Mouse (Mus musculus): ENCODE measurements around the gene H2-T22.
"Not testable (repeated sequence)": the region's sequence is repeated elsewhere in the genome, so short reads cannot be mapped to it uniquely, and the experiment has no call there.

Gene H2-T22

GRCm38 (mm10) chr17:36030046-36030702, 12.4 kb downstream of the H2-T22 start:
- not testable (repeated sequence) for DNase-seq (ENCODE audit: extremely low spot score, low read depth, low spot score)

GRCm38 (mm10) chr17:36028879-36029619, 13.5 kb downstream of the H2-T22 start:
- DNase-seq (ENCODE audit: extremely low spot score, low read depth, low spot score), result no peak

DNA sequence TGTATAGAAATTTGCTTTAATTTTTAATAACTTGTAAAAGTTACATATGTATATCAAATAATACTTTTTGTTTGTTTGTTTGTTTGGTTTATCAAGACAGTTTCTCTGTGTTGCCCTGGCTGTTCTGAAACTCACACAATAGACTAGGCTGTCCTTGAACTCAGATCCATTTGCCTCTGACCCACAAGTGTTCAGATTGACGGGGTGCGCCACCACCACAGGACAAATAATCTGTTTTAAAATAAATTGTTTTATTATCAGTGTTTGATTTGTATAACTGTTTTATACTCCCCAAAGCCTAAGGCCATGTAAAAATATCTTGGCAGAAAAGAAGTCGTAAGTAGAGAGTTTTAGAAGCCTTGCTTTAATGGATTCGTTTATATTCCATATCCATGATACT, 14.9 kb downstream of the H2-T22 start:
- DNase-seq (ENCODE audit: extremely low spot score, low read depth, low spot score), result no peak

DNA sequence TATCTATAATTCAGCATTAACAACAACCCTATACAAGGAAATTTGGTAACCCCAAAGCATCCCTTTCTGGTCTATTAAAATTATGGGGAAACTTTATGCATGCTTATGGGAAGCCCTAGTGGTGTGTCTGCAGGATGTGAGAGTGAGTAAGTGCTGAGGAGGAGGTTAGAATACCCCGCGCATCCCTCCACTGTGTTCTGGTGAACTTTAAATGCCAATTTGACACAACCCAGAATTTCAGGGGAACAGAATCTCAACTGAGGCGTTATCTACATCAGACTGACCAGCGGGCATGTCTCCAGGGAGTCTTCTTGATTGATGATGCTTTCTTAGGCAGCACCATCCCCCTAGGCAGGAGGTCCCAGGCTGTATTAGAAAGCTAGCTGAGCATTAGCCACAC, 16.6 kb downstream of the H2-T22 start:
- no peak for DNase-seq (ENCODE audit: extremely low spot score, low read depth, low spot score)

- no peak for DNase-seq (ENCODE audit: extremely low spot score, low read depth, low spot score)
These were observed 17.4 kb downstream of the H2-T22 start for GRCm38 (mm10) chr17:36025197-36025596.

DNA sequence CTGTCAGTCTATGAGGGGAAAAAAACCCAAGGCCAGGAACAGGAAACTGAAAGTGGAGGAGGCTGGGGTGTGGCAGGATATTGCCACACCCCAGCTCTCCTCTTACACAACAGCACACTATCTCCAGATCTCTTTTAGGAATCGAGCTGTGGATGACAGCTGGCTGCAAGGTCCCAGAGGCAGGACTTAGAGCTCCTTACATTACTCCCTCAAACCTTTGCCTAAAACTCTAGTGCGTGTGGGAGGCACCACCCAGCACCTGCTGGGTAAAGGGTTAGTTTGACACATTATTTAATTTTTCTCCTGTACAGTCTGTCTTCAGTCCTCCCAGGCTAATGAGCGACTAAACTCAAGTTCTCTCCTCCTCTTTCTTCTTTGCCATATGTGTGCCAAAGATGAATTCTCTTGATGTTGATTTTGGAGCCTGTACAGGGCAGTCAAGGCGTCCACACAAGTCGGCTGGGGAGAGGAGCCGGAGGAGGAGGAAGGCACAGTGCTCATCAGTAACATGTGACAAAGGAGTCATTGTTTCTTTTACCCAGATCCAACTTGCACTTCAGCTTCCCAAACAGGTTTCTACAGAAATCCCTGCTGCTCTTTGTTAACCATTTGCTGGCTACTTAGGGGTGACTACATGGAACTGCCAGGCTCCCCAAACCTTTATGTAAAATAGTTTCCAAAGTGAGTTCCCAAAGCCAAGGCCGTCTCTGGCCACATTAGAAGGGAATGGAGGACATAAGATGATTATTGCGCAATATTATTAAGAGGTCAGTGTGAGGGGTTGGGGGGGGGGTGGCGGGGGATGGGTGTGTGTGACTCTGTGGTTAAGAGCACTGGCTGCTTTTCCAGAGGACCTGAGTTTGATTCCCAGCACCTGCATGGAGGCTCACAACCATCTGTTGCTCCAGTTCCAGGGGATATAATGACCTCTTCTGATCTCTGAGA, 18.6 kb downstream of the H2-T22 start:
- DNase-seq (ENCODE audit: extremely low spot score, low read depth, low spot score), result no peak

GRCm38 (mm10) chr17:36022922-36023321, 19.6 kb downstream of the H2-T22 start:
- no peak for DNase-seq (ENCODE audit: extremely low spot score, low read depth, low spot score)

GRCm38 (mm10) chr17:36022098-36022497, 20.4 kb downstream of the H2-T22 start:
- DNase-seq (ENCODE audit: extremely low spot score, low read depth, low spot score), result no peak

DNA sequence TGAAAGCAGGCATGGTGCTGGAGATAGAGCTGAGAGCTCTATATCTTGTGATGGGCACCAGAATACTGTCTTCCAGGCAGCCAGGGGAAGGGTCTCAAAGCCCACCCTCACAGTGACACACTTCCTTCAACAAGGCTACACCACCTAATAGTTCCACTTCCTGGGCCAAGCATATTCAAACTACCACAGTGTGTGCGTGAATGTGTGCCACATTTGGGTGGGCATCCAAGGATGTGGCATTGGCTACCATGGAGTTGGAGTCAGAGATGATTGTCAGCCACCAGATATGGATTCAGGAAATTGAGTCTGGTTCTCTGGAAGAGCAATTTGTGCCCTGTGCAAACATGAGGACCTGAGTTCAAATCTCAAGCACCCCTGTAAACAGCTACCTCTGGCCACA, 21.2 kb downstream of the H2-T22 start:
- DNase-seq (ENCODE audit: extremely low spot score, low read depth, low spot score), result no peak

DNA sequence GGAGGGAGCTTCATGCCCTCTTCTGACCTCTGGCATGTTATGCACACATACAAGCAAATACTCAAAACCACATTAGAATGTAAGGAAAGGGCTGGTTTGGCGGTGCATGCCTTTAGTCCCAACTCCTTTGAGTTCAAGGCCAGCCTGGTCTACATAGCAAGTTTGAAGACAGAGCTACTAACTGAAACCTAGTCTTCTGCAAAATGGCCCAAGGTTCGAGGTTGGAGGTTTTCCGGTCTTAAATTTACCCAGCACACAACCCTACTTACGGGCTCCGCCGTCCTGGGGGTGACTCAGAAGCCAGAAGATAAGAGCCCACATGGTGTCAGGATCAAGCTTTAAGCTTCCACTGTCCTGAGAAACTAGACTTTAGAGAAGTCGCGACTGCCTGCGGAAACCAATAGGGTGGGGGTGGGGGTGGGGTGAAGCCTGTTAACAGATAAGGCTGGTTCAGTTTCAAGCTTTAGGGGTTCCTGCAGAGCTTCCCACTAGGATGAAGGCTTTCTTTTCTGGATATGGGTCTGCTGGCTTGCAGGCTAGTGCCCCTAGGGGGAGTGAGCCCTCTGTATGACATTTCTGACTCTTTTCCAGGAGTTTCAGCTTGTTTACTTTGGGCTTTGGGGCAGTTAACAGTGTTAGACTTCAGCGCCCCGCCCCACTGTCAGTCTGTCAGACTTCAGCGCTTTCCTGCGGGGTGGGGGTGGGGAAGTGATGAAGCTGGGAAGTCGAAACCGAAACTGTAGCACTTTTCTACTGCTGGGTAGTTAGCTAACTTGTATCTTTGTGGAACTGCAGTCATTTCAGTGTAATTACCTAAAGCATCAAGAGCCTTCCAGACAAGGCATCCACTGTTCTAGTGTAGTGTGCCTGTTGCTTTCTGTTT, 22.1 kb downstream of the H2-T22 start, which contains the start of gene H2-T24:
H2-T24 (minus strand) TSS at position 370 of the 883 bp plus-strand sequence.
- no peak for DNase-seq (ENCODE audit: extremely low spot score, low read depth, low spot score)

GRCm38 (mm10) chr17:36019519-36019918, 23.0 kb downstream of the H2-T22 start:
- no peak for DNase-seq (ENCODE audit: extremely low spot score, low read depth, low spot score)

- no peak for DNase-seq (ENCODE audit: extremely low spot score, low read depth, low spot score)
These were observed 23.6 kb downstream of the H2-T22 start for GRCm38 (mm10) chr17:36018979-36019378.

DNA sequence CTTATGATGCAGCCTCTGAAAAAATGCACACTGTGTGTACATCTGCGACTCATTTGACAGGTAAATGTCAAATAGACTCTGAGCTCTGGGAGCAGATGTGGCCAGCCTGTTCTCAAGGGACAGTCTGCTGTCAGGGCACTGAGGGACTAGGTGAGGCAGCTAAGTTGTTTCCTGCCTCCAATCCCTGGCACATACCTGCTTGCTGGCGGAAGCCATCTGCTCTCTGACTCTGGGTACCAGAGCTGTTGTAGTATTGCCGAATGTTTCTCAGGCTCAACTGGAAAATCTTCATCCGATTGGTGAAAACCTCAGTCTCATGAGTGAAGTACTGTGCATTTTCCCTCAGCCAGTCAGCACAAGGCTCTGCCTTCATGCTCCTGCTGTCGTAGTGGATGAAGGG, 25.5 kb downstream of the H2-T22 start:
- no peak for DNase-seq (ENCODE audit: extremely low spot score, low read depth, low spot score)

- DNase-seq (ENCODE audit: extremely low spot score, low read depth, low spot score), result no peak
These were observed 27.6 kb downstream of the H2-T22 start for GRCm38 (mm10) chr17:36014977-36015376.

DNA sequence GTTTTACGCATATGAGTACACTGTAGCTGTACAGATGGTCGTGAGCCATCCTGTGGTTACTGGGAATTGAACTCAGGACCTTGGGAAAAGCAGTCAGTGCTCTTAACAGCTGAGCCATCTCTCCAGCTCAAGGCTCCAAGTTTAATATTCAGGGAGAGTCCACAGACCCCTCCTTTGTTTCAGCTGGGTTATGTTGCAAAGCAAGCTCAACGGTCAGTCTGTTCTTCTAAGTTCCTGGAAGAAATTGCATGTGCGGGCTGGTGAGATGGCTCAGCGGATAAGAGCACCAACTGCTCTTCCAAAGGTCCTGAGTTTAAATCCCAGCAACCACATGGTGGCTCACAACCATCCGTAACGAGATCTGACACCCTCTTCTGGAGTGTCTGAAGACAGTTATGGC, 38.1 kb downstream of the H2-T22 start:
- DNase-seq (ENCODE audit: extremely low spot score, low read depth, low spot score), result not testable (repeated sequence)

DNA sequence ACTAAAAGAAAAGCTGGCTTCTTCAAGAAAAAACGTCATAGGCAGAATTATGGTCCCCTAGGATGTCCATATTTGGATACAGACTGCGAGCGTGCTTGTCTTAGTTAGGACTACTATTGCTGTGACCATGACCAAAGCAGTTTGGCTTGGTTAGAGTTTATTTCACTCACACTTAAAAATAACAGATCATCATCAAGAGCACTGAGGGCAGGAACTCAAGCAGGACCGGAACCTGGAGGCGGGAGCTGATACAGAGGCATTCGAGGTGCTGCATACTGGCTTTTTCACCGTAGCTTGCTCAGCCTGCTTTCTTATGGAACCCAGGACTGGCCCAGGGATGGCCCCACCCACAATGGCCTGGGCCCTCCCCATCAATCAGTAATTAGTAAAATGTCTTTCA, 39.2 kb downstream of the H2-T22 start:
- no peak for DNase-seq (ENCODE audit: extremely low spot score, low read depth, low spot score)

- DNase-seq (ENCODE audit: extremely low spot score, low read depth, low spot score), result no peak
These were observed 40.6 kb downstream of the H2-T22 start for GRCm38 (mm10) chr17:36001966-36002365.

- no peak for DNase-seq (ENCODE audit: extremely low spot score, low read depth, low spot score)
These were observed 41.2 kb downstream of the H2-T22 start for GRCm38 (mm10) chr17:36001121-36001897.

DNA sequence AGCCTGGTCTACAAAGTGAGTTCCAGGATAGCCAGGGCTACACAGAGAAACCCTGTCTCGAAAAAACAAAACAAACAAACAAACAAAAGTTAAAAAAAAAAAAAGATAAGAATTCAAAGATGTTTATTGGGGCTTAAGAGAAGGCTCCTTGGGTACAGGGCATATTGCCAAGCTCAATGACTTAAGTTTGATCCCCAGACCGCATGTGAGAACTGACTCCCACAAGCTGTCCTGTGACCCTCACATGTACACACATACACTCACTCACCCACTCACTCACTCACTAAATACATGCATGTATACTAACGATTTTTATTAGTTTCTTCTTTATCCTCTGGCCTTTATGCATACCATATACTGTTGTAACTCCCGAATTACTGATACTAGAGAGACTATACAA, 42.2 kb downstream of the H2-T22 start:
- DNase-seq (ENCODE audit: extremely low spot score, low read depth, low spot score), result no peak

GRCm38 (mm10) chr17:35999356-35999755, 43.2 kb downstream of the H2-T22 start:
- DNase-seq (ENCODE audit: extremely low spot score, low read depth, low spot score), result no peak
